Mouse (Mus musculus): ENCODE data around the gene Cfap61. TPM values are rescaled to one million over a fixed set of nuclear protein-coding genes. Genes with fewer than 3 reads are reported as not detected.

Cfap61 gene
- polyA plus RNA-seq, 1 experiment: not detected

DNA sequence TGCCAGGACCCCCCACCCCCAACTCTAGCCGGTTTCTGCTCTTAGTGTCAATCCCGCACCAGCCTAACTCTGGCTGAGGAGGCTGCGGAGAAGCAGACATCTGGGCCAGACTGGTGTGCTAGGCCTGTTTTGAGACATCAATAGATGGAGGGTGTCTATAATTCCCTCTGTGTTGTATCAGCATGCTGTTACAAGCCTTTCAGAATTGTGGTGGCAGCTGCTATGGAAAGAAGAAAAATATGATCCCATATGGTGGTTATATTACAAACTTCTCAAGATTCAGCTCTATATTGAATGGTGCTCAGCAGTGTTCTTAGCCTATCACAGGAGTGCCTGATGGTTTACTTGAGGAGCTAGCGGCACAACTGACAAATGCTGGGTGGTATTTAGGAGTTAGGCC is 116.8 kb downstream of the Cfap61 start:
- Histone ChIP-seq H3K27ac (ENCODE audit: insufficient read depth, low read depth, low read length) (no peak overlapping the region), H3K27me3 (ENCODE audit: control insufficient read depth, insufficient read depth, low read length) (no peaks in the 10 kb centered on the region), H3K4me1 (ENCODE audit: control insufficient read depth, insufficient read depth, insufficient read length, low read length) (no peaks in the 10 kb centered on the region), H3K36me3 (ENCODE audit: control insufficient read depth, insufficient read depth, low read length) (no peaks in the 10 kb centered on the region), H3K4me3 (ENCODE audit: low read depth, low read length) (no peak overlapping the region)
- TF ChIP-seq POLR2A (IDR thresholded peaks at IDR 0.05; ENCODE audit: low read depth, low read length) (no peak), CTCF (IDR thresholded peaks at IDR 0.05; ENCODE audit: extremely low read depth, insufficient read length, insufficient replicate concordance, low read depth, low read length) (no peak)
- 88% methylated on average over 4 of the region's 4 CpGs for WGBS

DNA sequence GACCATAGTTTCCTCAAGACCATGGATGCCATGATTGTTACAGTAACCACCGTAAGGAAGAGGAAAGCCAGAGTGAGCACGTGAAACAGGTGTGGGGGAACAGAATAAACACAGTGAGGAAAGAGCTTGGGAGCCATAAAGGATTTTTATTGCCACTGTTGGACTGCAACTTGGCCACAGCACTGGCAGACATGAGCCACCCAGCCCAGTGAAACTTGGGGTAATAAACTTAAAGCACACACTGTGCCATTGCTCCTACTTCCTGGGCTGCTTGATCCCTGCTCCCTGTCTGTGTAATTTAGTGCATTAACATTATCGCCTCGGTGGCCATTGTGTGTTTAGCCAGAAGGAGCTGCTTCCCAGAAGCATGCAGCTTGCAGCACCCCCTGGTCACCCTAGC is 122.5 kb downstream of the Cfap61 start:
- Histone ChIP-seq H3K4me1 (ENCODE audit: control insufficient read depth, insufficient read depth, insufficient read length, low read length) (peaks cover 7% of the 10 kb centered on the region; the same call in 1 of the 2 replicates), H3K36me3 (ENCODE audit: control insufficient read depth, insufficient read depth, low read length) (no peaks in the 10 kb centered on the region), H3K4me3 (ENCODE audit: low read depth, low read length) (no peak overlapping the region), H3K27ac (ENCODE audit: insufficient read depth, low read depth, low read length) (0 out of 2 replicates have a peak overlapping the region, but pooled peaks have one; percentile 23), H3K27me3 (ENCODE audit: control insufficient read depth, insufficient read depth, low read length) (no peaks in the 10 kb centered on the region)
- TF ChIP-seq CTCF (IDR thresholded peaks at IDR 0.05; ENCODE audit: extremely low read depth, insufficient read length, insufficient replicate concordance, low read depth, low read length) (no peak; the same call in 1 of the 2 replicates), POLR2A (IDR thresholded peaks at IDR 0.05; ENCODE audit: low read depth, low read length) (no peak)
- 23% methylated on average over 4 of the region's 4 CpGs for WGBS

DNA sequence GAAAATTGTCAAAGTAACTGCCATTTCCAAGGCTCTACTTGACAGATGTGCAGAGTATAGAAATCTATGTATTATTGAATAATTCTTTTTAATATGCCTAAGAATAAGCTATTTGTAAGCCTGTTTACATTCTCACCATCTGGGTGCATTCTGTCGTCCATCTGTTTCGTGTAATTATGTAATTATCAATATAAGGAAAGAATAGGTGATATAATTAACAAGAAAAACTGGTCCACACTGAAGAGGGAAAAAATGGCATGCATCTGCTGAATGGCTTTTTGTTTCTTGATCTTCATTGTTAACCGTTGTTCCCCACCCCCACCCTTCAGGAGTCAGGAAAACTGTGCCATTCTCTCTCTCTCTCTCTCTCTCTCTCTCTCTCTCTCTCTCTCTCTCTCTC is 124.2 kb downstream of the Cfap61 start:
- Histone ChIP-seq H3K4me1 (ENCODE audit: control insufficient read depth, insufficient read depth, insufficient read length, low read length) (peaks cover 10% of the 10 kb centered on the region; the same call in 1 of the 2 replicates), H3K36me3 (ENCODE audit: control insufficient read depth, insufficient read depth, low read length) (no peaks in the 10 kb centered on the region), H3K27me3 (ENCODE audit: control insufficient read depth, insufficient read depth, low read length) (no peaks in the 10 kb centered on the region), H3K27ac (ENCODE audit: insufficient read depth, low read depth, low read length) (no peak overlapping the region), H3K4me3 (ENCODE audit: low read depth, low read length) (no peak overlapping the region)
- TF ChIP-seq CTCF (IDR thresholded peaks at IDR 0.05; ENCODE audit: extremely low read depth, insufficient read length, insufficient replicate concordance, low read depth, low read length): no peak
- no peak for TF ChIP-seq POLR2A (IDR thresholded peaks at IDR 0.05; ENCODE audit: low read depth, low read length)
- 19% methylated on average over 3 of the region's 3 CpGs for WGBS

DNA sequence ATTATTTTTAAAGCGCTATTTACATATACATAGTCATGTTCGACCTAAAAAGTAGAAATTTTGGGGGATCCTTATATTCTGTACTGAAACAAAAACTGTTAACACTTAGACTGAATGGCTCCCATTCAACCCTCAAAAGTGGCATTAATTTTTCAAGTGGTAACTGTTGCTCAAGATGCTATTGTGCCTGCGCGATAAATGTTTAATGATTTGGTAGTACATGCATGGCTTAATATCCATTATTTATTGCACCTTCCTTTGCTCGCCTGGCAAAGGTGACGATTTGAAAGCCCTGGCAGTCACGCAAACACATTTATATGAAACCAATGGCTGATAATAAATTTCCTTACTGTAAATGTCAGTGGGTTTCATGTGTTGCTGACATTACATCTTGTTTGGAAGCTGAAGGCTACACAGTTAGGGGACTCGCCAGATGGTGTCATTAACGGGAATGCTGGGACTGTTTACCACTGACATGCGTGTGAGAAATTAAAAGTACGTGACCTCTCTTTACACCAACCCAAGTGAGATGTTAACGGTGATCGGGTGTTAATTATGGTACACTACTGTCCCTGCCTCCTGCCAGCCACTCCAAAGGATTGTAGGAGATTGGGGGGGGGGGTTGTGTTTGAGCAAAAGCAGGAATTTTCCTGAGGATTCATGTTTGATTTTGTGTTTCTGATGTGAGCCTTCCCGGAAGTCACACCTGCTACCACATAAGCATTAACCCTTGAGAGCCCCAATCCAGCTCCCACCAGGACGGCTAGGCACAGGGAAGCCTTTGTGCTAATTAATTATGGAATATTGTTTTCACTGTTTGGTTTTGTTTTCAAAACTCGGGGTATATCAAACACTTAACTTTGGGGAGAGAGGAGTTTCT is 127.1 kb downstream of the Cfap61 start:
- Histone ChIP-seq H3K4me1 (ENCODE audit: control insufficient read depth, insufficient read depth, insufficient read length, low read length) (peaks cover 10% of the 10 kb centered on the region; the same call in 1 of the 2 replicates), H3K4me3 (ENCODE audit: low read depth, low read length) (no peak overlapping the region), H3K27me3 (ENCODE audit: control insufficient read depth, insufficient read depth, low read length) (no peaks in the 10 kb centered on the region), H3K27ac (ENCODE audit: insufficient read depth, low read depth, low read length) (no peak overlapping the region), H3K36me3 (ENCODE audit: control insufficient read depth, insufficient read depth, low read length) (no peaks in the 10 kb centered on the region)
- WGBS: 62% methylated on average over 16 of the region's 16 CpGs
- TF ChIP-seq POLR2A (IDR thresholded peaks at IDR 0.05; ENCODE audit: low read depth, low read length) (no peak), CTCF (IDR thresholded peaks at IDR 0.05; ENCODE audit: extremely low read depth, insufficient read length, insufficient replicate concordance, low read depth, low read length) (no peak)

DNA sequence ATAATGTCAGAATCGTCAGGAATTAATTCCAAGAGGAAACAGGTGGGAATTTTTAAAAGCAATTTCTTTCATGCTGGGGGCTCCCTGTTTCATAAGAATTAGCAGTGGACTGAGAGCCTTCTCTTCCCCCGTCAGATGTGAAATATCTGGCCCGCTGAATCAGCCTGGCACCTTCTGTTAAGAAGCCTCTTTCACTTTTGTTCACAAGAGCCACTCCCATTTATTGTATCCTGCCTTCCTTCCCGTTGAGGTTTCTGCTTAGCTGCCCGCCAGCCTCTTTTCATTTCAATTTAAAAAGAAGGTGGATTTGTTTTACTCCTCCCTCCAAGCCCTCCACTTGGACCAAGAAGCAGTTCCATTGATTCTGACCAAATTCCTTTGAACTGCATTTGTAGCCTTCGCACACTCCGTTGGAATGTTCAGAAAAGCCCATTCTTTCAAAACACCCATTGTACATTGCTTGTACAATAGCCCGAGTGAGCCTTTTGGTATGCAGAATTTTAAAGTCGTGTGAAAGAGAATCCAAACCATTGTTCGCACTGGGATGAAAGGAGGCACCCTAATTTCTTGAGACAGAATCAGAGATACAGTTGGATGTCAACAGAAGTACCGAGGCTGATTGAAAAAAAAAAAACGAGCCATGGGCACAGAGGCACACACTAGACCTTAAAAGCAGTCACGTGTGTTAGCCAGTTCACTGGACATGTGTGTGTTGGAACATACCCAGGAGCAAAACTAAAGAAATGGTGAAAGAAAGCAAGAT is 127.9 kb downstream of the Cfap61 start:
- Histone ChIP-seq H3K36me3 (ENCODE audit: control insufficient read depth, insufficient read depth, low read length) (no peaks in the 10 kb centered on the region), H3K27me3 (ENCODE audit: control insufficient read depth, insufficient read depth, low read length) (no peaks in the 10 kb centered on the region), H3K27ac (ENCODE audit: insufficient read depth, low read depth, low read length) (no peak overlapping the region), H3K4me3 (ENCODE audit: low read depth, low read length) (no peak overlapping the region), H3K4me1 (ENCODE audit: control insufficient read depth, insufficient read depth, insufficient read length, low read length) (peaks cover 7% of the 10 kb centered on the region; the same call in 1 of the 2 replicates)
- WGBS: 32% methylated on average over 13 of the region's 13 CpGs
- TF ChIP-seq POLR2A (IDR thresholded peaks at IDR 0.05; ENCODE audit: low read depth, low read length) (no peak), CTCF (IDR thresholded peaks at IDR 0.05; ENCODE audit: extremely low read depth, insufficient read length, insufficient replicate concordance, low read depth, low read length) (no peak)

DNA sequence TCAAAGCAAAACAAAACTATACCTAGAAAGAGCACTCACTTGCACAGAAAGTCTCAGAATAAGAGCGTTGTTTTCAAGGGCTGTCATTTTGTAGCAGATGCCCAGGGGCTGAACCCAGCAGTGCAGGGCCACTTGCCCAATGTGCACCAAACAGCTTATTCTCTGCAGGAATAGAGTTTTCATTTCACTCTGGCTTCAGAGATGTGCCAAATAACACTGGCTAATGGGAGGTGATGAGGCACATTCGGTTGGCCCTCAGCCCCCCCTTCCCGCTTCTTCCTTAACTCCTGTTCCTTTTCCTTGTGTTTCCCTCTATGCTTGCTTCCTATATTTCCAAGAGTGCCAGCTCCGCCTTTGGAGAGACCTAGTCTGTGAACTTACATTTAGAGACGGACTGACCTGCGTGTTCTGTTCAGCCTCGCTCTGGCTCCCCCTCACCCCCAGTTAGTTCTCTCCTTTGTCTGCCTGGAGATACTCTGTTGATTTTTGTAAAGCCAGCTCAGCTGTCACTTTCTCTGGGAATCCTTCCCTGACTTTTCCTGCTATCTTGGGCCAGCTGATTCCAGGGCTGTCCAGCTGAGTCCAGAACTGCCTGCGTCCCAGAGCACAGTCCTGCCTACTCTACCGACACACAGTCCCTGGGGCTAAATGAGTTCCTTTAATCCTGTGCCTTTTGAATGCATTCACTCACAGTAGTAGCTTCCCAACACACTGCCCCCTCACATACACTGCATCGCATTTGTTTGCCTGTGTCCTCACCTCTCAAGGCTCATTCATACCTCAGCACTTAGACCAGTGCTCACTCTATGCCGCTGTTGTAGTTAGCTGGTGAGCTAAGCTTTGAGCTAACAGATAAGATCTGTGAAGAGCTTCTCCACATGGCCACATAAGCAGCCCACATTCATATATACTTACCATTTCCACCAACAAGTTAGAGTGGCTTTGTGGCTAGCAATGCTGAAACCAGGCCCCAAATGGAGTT is 128.8 kb downstream of the Cfap61 start:
- H3K27ac ChIP-seq (ENCODE audit: insufficient read depth, low read depth, low read length): no peak overlapping the region
- TF ChIP-seq CTCF (IDR thresholded peaks at IDR 0.05; ENCODE audit: extremely low read depth, insufficient read length, insufficient replicate concordance, low read depth, low read length) (no peak), POLR2A (IDR thresholded peaks at IDR 0.05; ENCODE audit: low read depth, low read length) (no peak)
- WGBS: 90% methylated on average over 11 of the region's 11 CpGs
- no peaks in the 10 kb centered on the region for H3K36me3 ChIP-seq (ENCODE audit: control insufficient read depth, insufficient read depth, low read length)
- no peak overlapping the region for H3K4me3 ChIP-seq (ENCODE audit: low read depth, low read length)
- no peaks in the 10 kb centered on the region for H3K27me3 ChIP-seq (ENCODE audit: control insufficient read depth, insufficient read depth, low read length)
- peaks cover 7% of the 10 kb centered on the region; the same call in 1 of the 2 replicates for H3K4me1 ChIP-seq (ENCODE audit: control insufficient read depth, insufficient read depth, insufficient read length, low read length)
